ENCODE assay signal across 12 mouse cellular contexts in the genomic region with DNA sequence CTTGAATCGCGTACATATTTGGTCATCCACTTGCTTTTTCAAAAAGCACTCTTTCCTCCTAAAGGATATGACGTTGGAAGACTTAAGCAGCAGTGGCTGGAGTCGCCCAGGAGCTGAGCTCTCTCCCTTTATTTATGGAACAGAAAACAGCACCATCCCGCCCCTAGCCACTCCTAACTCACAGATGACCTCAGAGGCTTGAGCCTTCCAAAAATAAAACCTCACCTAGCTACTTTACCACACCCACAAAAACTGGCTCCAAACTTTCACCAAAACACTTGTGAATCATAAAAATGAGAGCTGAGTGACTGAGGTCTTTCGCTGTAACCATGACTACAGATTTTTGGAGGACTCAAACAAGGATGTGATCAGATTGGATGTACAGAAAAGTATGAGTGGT. TPM values are rescaled to one million over a fixed set of nuclear protein-coding genes. Genes with fewer than 3 reads are reported as not detected.
A peak's percentile ranks its signal among the peaks of the same experiment; 100 is the strongest.
DNase-seq lines count a peak whose midpoint lies in the region; ATAC-seq and TF ChIP-seq lines count a peak whose summit lies in the region.
"Had no signal": no experiment of that assay in that cellular context is flagged by ENCODE, and none has a peak within 500 bp of the region (broad histone marks: within the 10 kb centered on the region; RNA-seq: fewer than 3 reads in every experiment).

No protein-coding gene starts in this region.

- no peaks in the 10 kb centered on the region for H3K9me3 ChIP-seq in liver, embryonic 12.5 days (replicated peaks)
- no peaks in the 10 kb centered on the region for H3K9me3 ChIP-seq in lung, postnatal 0 days (ENCODE audit: low read length)
- no peaks in the 10 kb centered on the region for H3K9me3 ChIP-seq in midbrain, embryonic 10.5 days (replicated peaks)
- H3K9me3 ChIP-seq: intestine, embryonic 15.5 days; stomach, embryonic 15.5 days had no signal

- peak in 1 of 2 experiments; percentile 27 for DNase-seq in heart, adult 2 months
- DNase-seq in heart, postnatal 10 days: no peak
- peak; percentile 27 for DNase-seq in Muller cell, postnatal 12 days (ENCODE audit: inconsistent ontology term)
- DNase-seq in lung, postnatal 0 days (ENCODE audit: low spot score): peak; percentile 94
- no peak for DNase-seq in adrenal gland, adult 2 months
- DNase-seq in midbrain, embryonic 10.5 days (ENCODE audit: low spot score): no peak
- DNase-seq in cerebellum, adult 18-20 months: no peak
- DNase-seq: thymus, postnatal 4 days had no signal

- no peak for TF ChIP-seq POLR2A in heart, adult 2 months (IDR thresholded peaks at IDR 0.05; ENCODE audit: insufficient read depth, low read depth, low read length)

- 35% methylated on average over 6 of the region's 6 CpGs for WGBS in heart, adult 2 months
- WGBS in liver, embryonic 12.5 days (ENCODE audit: insufficient replicate concordance): 64% methylated on average over 6 of the region's 6 CpGs
- 27% methylated on average over 6 of the region's 6 CpGs for WGBS in lung, postnatal 0 days
- 76% methylated on average over 6 of the region's 6 CpGs for WGBS in midbrain, embryonic 10.5 days

- H3K4me1 ChIP-seq in heart, adult 2 months (ENCODE audit: control insufficient read depth, insufficient read depth, low read length): peaks cover 14% of the 10 kb centered on the region
- peaks cover 79% of the 10 kb centered on the region for H3K4me1 ChIP-seq in liver, embryonic 12.5 days
- H3K4me1 ChIP-seq in lung, postnatal 0 days (ENCODE audit: insufficient read depth, low read depth, low read length): peaks cover 9% of the 10 kb centered on the region; the same call in 1 of the 2 replicates
- no peaks in the 10 kb centered on the region for H3K4me1 ChIP-seq in midbrain, embryonic 10.5 days
- H3K4me1 ChIP-seq: intestine, embryonic 15.5 days; stomach, embryonic 15.5 days had no signal

- no peak overlapping the region for H3K9ac ChIP-seq in heart, adult 2 months (ENCODE audit: low read depth, low read length)
- 0 out of 2 replicates have a peak overlapping the region, but pooled peaks have one; percentile 44 for H3K9ac ChIP-seq in liver, embryonic 12.5 days
- H3K9ac ChIP-seq in lung, postnatal 0 days (replicated peaks; ENCODE audit: low read depth): no peak overlapping the region
- H3K9ac ChIP-seq: intestine, embryonic 15.5 days; stomach, embryonic 15.5 days had no signal

- peaks cover 5% of the 10 kb centered on the region for H3K79me2 ChIP-seq in heart, adult 2 months (replicated peaks; ENCODE audit: control insufficient read depth, insufficient read depth, low read length)

- H3K4me2 ChIP-seq in liver, embryonic 12.5 days: peak overlapping the region; percentile 62
- H3K4me2 ChIP-seq in lung, postnatal 0 days (replicated peaks; ENCODE audit: low read depth, low read length): no peak overlapping the region
- H3K4me2 ChIP-seq: intestine, embryonic 15.5 days; stomach, embryonic 15.5 days had no signal

- no peak for TF ChIP-seq EP300 in heart, adult 2 months (IDR thresholded peaks at IDR 0.05; ENCODE audit: insufficient read depth, low read depth, low read length)
- peak; percentile 87 for TF ChIP-seq EP300 in lung, postnatal 0 days (IDR thresholded peaks at IDR 0.05)

- ATAC-seq in liver, embryonic 12.5 days: no peak
- ATAC-seq in lung, postnatal 0 days: peak; percentile 86

- no peak overlapping the region for H3K4me3 ChIP-seq in heart, adult 2 months
- no peak overlapping the region for H3K4me3 ChIP-seq in liver, embryonic 12.5 days
- H3K4me3 ChIP-seq in lung, postnatal 0 days (ENCODE audit: low read depth, low read length): no peak overlapping the region
- H3K4me3 ChIP-seq in midbrain, embryonic 10.5 days: no peak overlapping the region
- H3K4me3 ChIP-seq: intestine, embryonic 15.5 days; stomach, embryonic 15.5 days had no signal

- intact Hi-C loops in heart, adult 2 months (cut with DNase I): loop anchor here (5.0 kb wide), 1 partner anchor 148 kb away; no protein-coding TSS in a partner anchor
- intact Hi-C loops in heart, postnatal 10 days (cut with DNase I): loop anchor here (5.0 kb wide), 1 partner anchor 148 kb away; no protein-coding TSS in a partner anchor

- H3K27ac ChIP-seq in heart, adult 2 months: peak overlapping the region; percentile 34; the same call in 1 of the 2 replicates
- H3K27ac ChIP-seq in liver, embryonic 12.5 days: peak overlapping the region; percentile 95
- peak overlapping the region; percentile 70; the same call in 1 of the 2 replicates for H3K27ac ChIP-seq in lung, postnatal 0 days (ENCODE audit: low read length)
- no peak overlapping the region for H3K27ac ChIP-seq in midbrain, embryonic 10.5 days (replicated peaks)
- H3K27ac ChIP-seq: intestine, embryonic 15.5 days; kidney, postnatal 0 days; stomach, embryonic 15.5 days had no signal

- H3K27me3 ChIP-seq in heart, adult 2 months (ENCODE audit: control insufficient read depth, insufficient read depth, low read length): no peaks in the 10 kb centered on the region
- H3K27me3 ChIP-seq in liver, embryonic 12.5 days (replicated peaks): no peaks in the 10 kb centered on the region
- H3K27me3 ChIP-seq in lung, postnatal 0 days (replicated peaks; ENCODE audit: insufficient read depth, low read length): no peaks in the 10 kb centered on the region
- H3K27me3 ChIP-seq in midbrain, embryonic 10.5 days (ENCODE audit: low read depth, poor library complexity, severe bottlenecking): no peaks in the 10 kb centered on the region
- H3K27me3 ChIP-seq: intestine, embryonic 15.5 days; stomach, embryonic 15.5 days had no signal

- TF ChIP-seq CTCF in heart, adult 2 months (IDR thresholded peaks at IDR 0.05): no peak
- TF ChIP-seq CTCF in lung, postnatal 0 days (IDR thresholded peaks at IDR 0.05): no peak

- H3K36me3 ChIP-seq in heart, adult 2 months (ENCODE audit: control insufficient read depth, insufficient read depth, low read length): peaks cover 28% of the 10 kb centered on the region
- no peaks in the 10 kb centered on the region for H3K36me3 ChIP-seq in liver, embryonic 12.5 days
- H3K36me3 ChIP-seq in lung, postnatal 0 days (ENCODE audit: insufficient read depth, low read length): no peaks in the 10 kb centered on the region
- no peaks in the 10 kb centered on the region for H3K36me3 ChIP-seq in midbrain, embryonic 10.5 days
- H3K36me3 ChIP-seq: intestine, embryonic 15.5 days; stomach, embryonic 15.5 days had no signal

RNA-seq across cellular contexts. Expression of a gene that starts 16.4 kb away (rescaled TPM):
- total RNA-seq in heart, adult 2 months (2021): 10 to 100 TPM; 17.4 to 22.3 TPM
- polyA plus RNA-seq in heart, adult 2 months (2012; rRNA removed): 10.7 and 10.9 TPM in 2 replicates
- 10 to 100 TPM; 29.9 to 36.6 TPM for total RNA-seq in heart, postnatal 10 days (2021)
- 24.1 and 26.5 TPM in 2 replicates for polyA plus RNA-seq in liver, embryonic 12.5 days (2016; fragmentation: Nextera tagmentation; extraction: Ambion mirVana)
- polyA plus RNA-seq in lung, postnatal 0 days (2015; fragmentation: Nextera tagmentation; extraction: Ambion mirVana): 111 and 115 TPM in 2 replicates
- total RNA-seq in adrenal gland, adult 2 months (2021): 10 to 100 TPM; 12.5 to 15.7 TPM
- polyA plus RNA-seq in adrenal gland, adult 2 months (2012; rRNA removed): 7.4 and 11.8 TPM in 2 replicates
- polyA plus RNA-seq in midbrain, embryonic 10.5 days (2016; fragmentation: Nextera tagmentation; extraction: Ambion mirVana): 1.8 and 3.2 TPM in 2 replicates

Comparison
In these comparisons a context has a peak if more than half of its experiments do, and no peak if none do; other contexts are left out.
1. DNase-seq: peak in Muller cell, postnatal 12 days (single experiment) and lung, postnatal 0 days (single experiment); none in heart, postnatal 10 days (0 of 2), adrenal gland, adult 2 months (single experiment), midbrain, embryonic 10.5 days (single experiment) and cerebellum, adult 18-20 months (0 of 2).